Mouse (Mus musculus) lung, embryonic 16.5 days (tissue): ENCODE measurements around the gene Gm8050. TPM values are rescaled to one million over a fixed set of nuclear protein-coding genes. Genes with fewer than 3 reads are reported as not detected.
A peak's percentile ranks its signal among the peaks of the same experiment; 100 is the strongest.
"Not testable (repeated sequence)": the region's sequence is repeated elsewhere in the genome, so short reads cannot be mapped to it uniquely, and the experiment has no call there.

Experiments used
- ATAC-seq: fragments of 200-750 bp; cut with Nextera tagmentation; 2 replicates; pipeline ENCODE4 v1.8.0; 2017; ENCODE audit warnings: low read depth, mild to moderate bottlenecking, moderate library complexity
- H3K27ac ChIP-seq: fragments of 300-500 bp; sonication (generic); 2 replicates; pipeline ENCODE4 v1.5.1; 2014; ENCODE audit warnings: mild to moderate bottlenecking, control low read depth, low read length
- H3K27me3 ChIP-seq: fragments of 300-500 bp; sonication (generic); 2 replicates; pipeline ENCODE4 v1.6.1; 2014; ENCODE audit warnings: low read depth, low read length, mixed read lengths; ENCODE audit not compliant: control insufficient read depth, insufficient read depth
- H3K36me3 ChIP-seq: fragments of 300-500 bp; sonication (generic); 2 replicates; pipeline ENCODE4 v1.6.1; 2014; ENCODE audit warnings: low read length; ENCODE audit not compliant: control insufficient read depth, insufficient read depth
- H3K4me1 ChIP-seq: fragments of 300-500 bp; sonication (generic); replicated peaks from 2 replicates; pipeline ENCODE4 v1.6.1; 2014; ENCODE audit warnings: low read length, mixed read lengths; ENCODE audit not compliant: control insufficient read depth, insufficient read depth
- H3K4me2 ChIP-seq: fragments of 300-500 bp; sonication (generic); 2 replicates; pipeline ENCODE4 v1.6.1; 2014; ENCODE audit warnings: low read depth, low read length, control low read depth
- H3K4me3 ChIP-seq: fragments of 300-500 bp; sonication (generic); 2 replicates; pipeline ENCODE4 v1.5.1; 2014; ENCODE audit warnings: mild to moderate bottlenecking, low read length, control low read depth
- H3K9ac ChIP-seq: fragments of 300-500 bp; sonication (generic); 2 replicates; pipeline ENCODE4 v1.6.1; 2014; ENCODE audit warnings: low read length, control low read depth
- H3K9me3 ChIP-seq: fragments of 300-500 bp; sonication (generic); 2 replicates; pipeline ENCODE4 v1.6.1; 2016; ENCODE audit warnings: low read length; ENCODE audit not compliant: control insufficient read depth
- WGBS: fragments of 180-500 bp; shearing (Covaris S2); extraction: QIAGEN DNeasy Blood & Tissue Kit; methylation state at CpG from one replicate; pipeline ENCODE4 v1.1.7; 2014; 5-methylcytosine and 5-hydroxymethylcytosine counted together
- polyA plus RNA-seq: library from polyadenylated mRNA; unstranded; fragments of >200 nt; fragmentation: Nextera tagmentation; extraction: Ambion mirVana; gene quantifications from 2 replicates; pipeline ENCODE4 v1.2.1, GENCODE M21; 2015

Gene Gm8050
- not detected in 2 replicates for polyA plus RNA-seq

- H3K4me3 ChIP-seq, H3K27ac ChIP-seq, H3K4me2 ChIP-seq, H3K27me3 ChIP-seq, H3K9ac ChIP-seq, ATAC-seq, H3K4me1 ChIP-seq, H3K9me3 ChIP-seq, H3K36me3 ChIP-seq: not testable (repeated sequence)
- no CpG with 5 or more reads among the region's 2 CpGs for WGBS
Observed at GRCm38 (mm10) chr14:6720151-6720550, at the start of gene Gm8050. Gm8050 (minus strand) TSS chr14:6720251.

GRCm38 (mm10) chr14:6757231-6757536 is 37.1 kb upstream of the Gm8050 start:
- not testable (repeated sequence) for H3K36me3 ChIP-seq, H3K27ac ChIP-seq, H3K9me3 ChIP-seq, ATAC-seq, H3K4me1 ChIP-seq, H3K27me3 ChIP-seq, H3K9ac ChIP-seq
- Histone ChIP-seq H3K4me2 (peak overlapping the region; percentile 46), H3K4me3 (peak overlapping the region; percentile 42)
- 0% methylated on average over 4 of the region's 13 CpGs for WGBS

- not testable (repeated sequence) for H3K27me3 ChIP-seq, H3K9me3 ChIP-seq, H3K9ac ChIP-seq, H3K4me1 ChIP-seq, ATAC-seq, H3K27ac ChIP-seq, H3K36me3 ChIP-seq
- Histone ChIP-seq H3K4me2 (peak overlapping the region; percentile 46), H3K4me3 (peak overlapping the region; percentile 42)
- WGBS = 7% methylated on average over 7 of the region's 67 CpGs
Observed at GRCm38 (mm10) chr14:6756384-6757230, 36.6 kb upstream of the Gm8050 start.

- ATAC-seq = not testable (repeated sequence)
Observed at GRCm38 (mm10) chr14:6742232-6742631, 22.2 kb upstream of the Gm8050 start, which contains the start of gene Gm3636. Gm3636 (minus strand) TSS chr14:6742332.

GRCm38 (mm10) chr14:6684070-6684469 is 36.0 kb downstream of the Gm8050 start, which contains the start of gene Gm10251:
Gm10251 (minus strand) TSS chr14:6684170.
- not testable (repeated sequence) for H3K4me3 ChIP-seq, ATAC-seq, H3K4me1 ChIP-seq, H3K9me3 ChIP-seq, H3K36me3 ChIP-seq, H3K9ac ChIP-seq, H3K27ac ChIP-seq, H3K4me2 ChIP-seq, H3K27me3 ChIP-seq
- no CpG with 5 or more reads among the region's 1 CpGs for WGBS

More at GRCm38 (mm10) chr14:6742232-6742631, 22.2 kb upstream of the Gm8050 start, which contains the start of gene Gm3636:
- H3K4me2 ChIP-seq, H3K4me1 ChIP-seq, H3K27me3 ChIP-seq, H3K27ac ChIP-seq, H3K4me3 ChIP-seq, H3K9me3 ChIP-seq, H3K36me3 ChIP-seq, H3K9ac ChIP-seq: not testable (repeated sequence)
- WGBS = no CpG with 5 or more reads among the region's 2 CpGs

Other genes with a start within 250 kb of the Gm8050 start
- gene Gm8356, start 183.0 kb downstream of the Gm8050 start, polyA plus RNA-seq = not detected in 2 replicates
- 0.19 TPM in 1 of 2 replicates, not detected in the other for gene Gm3629, start 129.6 kb downstream of the Gm8050 start, polyA plus RNA-seq
- not detected in 2 replicates for gene Gm3460, start 97.8 kb downstream of the Gm8050 start, polyA plus RNA-seq
- not detected in 2 replicates for gene Gm10251, start 36.1 kb downstream of the Gm8050 start, polyA plus RNA-seq
- 3.1 and 4.0 TPM in 2 replicates for gene Gm3636, start 22.1 kb upstream of the Gm8050 start, polyA plus RNA-seq
- not detected in 2 replicates for gene Gm8362, start 54.2 kb upstream of the Gm8050 start, polyA plus RNA-seq
- not detected in 2 replicates for gene Gm3642, start 120.1 kb upstream of the Gm8050 start, polyA plus RNA-seq
- gene Gm3667, start 169.7 kb upstream of the Gm8050 start, polyA plus RNA-seq = 0.73 and 0.74 TPM in 2 replicates